Mouse (Mus musculus) heart, adult 2 months (tissue): ENCODE data around the gene Gm48551. TPM values are rescaled to one million over a fixed set of nuclear protein-coding genes. Genes with fewer than 3 reads are reported as not detected.

Experiments
- DNase-seq, 2 experiments: peaks; one replicate each; pipeline ENCODE4 v3.0.0; 2021
- H3K27ac ChIP-seq: fragments of 200-600 bp; 2 replicates; pipeline ENCODE4 v1.8.1; 2022
- H3K27me3 ChIP-seq: fragments of 200-500 bp; 2 replicates; pipeline ENCODE4 v1.6.1; 2012; ENCODE audit warnings: mild to moderate bottlenecking, low read length, inconsistent platforms, mixed read lengths; ENCODE audit not compliant: control insufficient read depth, insufficient read depth
- H3K36me3 ChIP-seq: fragments of 200-500 bp; 2 replicates; pipeline ENCODE4 v1.6.1; 2012; ENCODE audit warnings: low read length, inconsistent platforms; ENCODE audit not compliant: control insufficient read depth, insufficient read depth
- H3K4me1 ChIP-seq: fragments of 200-500 bp; 2 replicates; pipeline ENCODE4 v1.6.1; 2011; ENCODE audit warnings: low read length; ENCODE audit not compliant: control insufficient read depth, insufficient read depth
- H3K4me3 ChIP-seq: fragments of 200-600 bp; 2 replicates; pipeline ENCODE4 v1.8.1; 2022
- H3K79me2 ChIP-seq: fragments of 200-500 bp; replicated peaks from 2 replicates; pipeline ENCODE4 v1.6.1; 2012; ENCODE audit warnings: mild to moderate bottlenecking, inconsistent platforms, low read length, moderate library complexity, mixed read lengths; ENCODE audit not compliant: control insufficient read depth, insufficient read depth
- H3K9ac ChIP-seq: fragments of 200-500 bp; 2 replicates; pipeline ENCODE4 v1.6.1; 2012; ENCODE audit warnings: low read depth, mild to moderate bottlenecking, control low read depth, inconsistent platforms, low read length, mixed read lengths
- CTCF ChIP-seq: fragments of 200-600 bp; IDR thresholded peaks from 2 replicates; pipeline ENCODE4 v1.8.1; 2022; ENCODE audit warnings: antibody characterized with exemption, mild to moderate bottlenecking, moderate library complexity
- EP300 ChIP-seq: fragments of 200-500 bp; IDR thresholded peaks from 2 replicates; pipeline ENCODE4 v1.6.1; 2011; ENCODE audit warnings: low read depth, low read length, control low read depth; ENCODE audit not compliant: insufficient read depth
- POLR2A ChIP-seq: fragments of 200-500 bp; IDR thresholded peaks from 2 replicates; pipeline ENCODE4 v1.6.1; 2011; ENCODE audit warnings: mild to moderate bottlenecking, low read depth, low read length, control low read depth; ENCODE audit not compliant: insufficient read depth
- WGBS: fragments of 180-500 bp; shearing (Covaris S2); methylation state at CpG from one replicate; pipeline ENCODE4 v1.1.7; 2018; 5-methylcytosine and 5-hydroxymethylcytosine counted together
- intact Hi-C: fragments of 180-260 bp; cut with DNase I; formaldehyde crosslinking; loops from one replicate; pipeline ENCODE4 v1.15.1; 2025
- polyA plus RNA-seq: library from polyadenylated mRNA; depleted of rRNA; stranded (reverse); fragments of >200 nt; gene quantifications from 2 replicates; pipeline ENCODE4 v1.2.3, GENCODE M21; 2012
- total RNA-seq, 2 experiments: library from RNA; stranded (reverse); gene quantifications; 2 replicates each; pipeline ENCODE4 v1.2.3; 2021

Gm48551 gene
- total and polyA plus RNA-seq, 3 experiments: 0.73 to 2.1 (median 1.9) TPM

- no peak overlapping the region for H3K4me3 ChIP-seq
- H3K79me2 ChIP-seq: no peaks in the 10 kb centered on the region; the same call in 1 of the 2 replicates
- WGBS: 87% methylated on average over 13 of the region's 13 CpGs
- TF ChIP-seq POLR2A: no peak
- TF ChIP-seq EP300: no peak
- TF ChIP-seq CTCF: no peak
- H3K36me3 ChIP-seq: no peaks in the 10 kb centered on the region
- peaks cover 5% of the 10 kb centered on the region for H3K4me1 ChIP-seq
- intact Hi-C loops: loop anchor here (2.0 kb wide), 1 partner anchor 14 kb away; no protein-coding TSS in a partner anchor
- DNase-seq: no peak
- H3K27me3 ChIP-seq: no peaks in the 10 kb centered on the region
- no peak overlapping the region for H3K9ac ChIP-seq
- no peak overlapping the region for H3K27ac ChIP-seq
Observed at GRCm38 (mm10) chr10:81390678-81390965, 6.4 kb downstream of the Gm48551 start.

DNA sequence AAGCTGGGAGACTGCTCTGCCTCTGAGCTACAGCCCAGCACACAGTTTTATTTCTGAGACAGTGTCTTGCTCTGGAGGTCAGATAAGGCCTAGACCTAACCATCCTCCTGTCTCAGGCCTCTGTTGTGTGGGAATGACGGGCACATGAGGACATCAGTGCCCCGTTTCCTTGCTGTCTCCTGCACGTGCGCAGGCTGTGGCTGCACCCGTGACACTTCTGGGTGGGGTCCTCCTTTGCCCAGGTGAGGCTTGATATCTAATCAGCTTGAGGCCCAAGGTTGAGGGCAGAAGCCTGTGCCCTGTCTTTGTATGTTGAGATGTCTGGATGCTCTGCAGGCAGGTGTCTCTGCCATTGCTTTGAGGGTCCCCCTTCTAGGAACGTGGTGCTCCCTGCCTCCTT is 8.0 kb downstream of the Gm48551 start:
- intact Hi-C loops: no loop called here
- DNase-seq: no peak
- no peaks in the 10 kb centered on the region for H3K27me3 ChIP-seq
- H3K9ac ChIP-seq: no peak overlapping the region
- H3K79me2 ChIP-seq: no peaks in the 10 kb centered on the region
- no peak overlapping the region for H3K4me3 ChIP-seq
- H3K4me1 ChIP-seq: peaks cover 5% of the 10 kb centered on the region
- H3K27ac ChIP-seq: no peak overlapping the region
- no peak for TF ChIP-seq EP300
- TF ChIP-seq CTCF: no peak
- 85% methylated on average over 6 of the region's 6 CpGs for WGBS
- no peaks in the 10 kb centered on the region for H3K36me3 ChIP-seq

DNA sequence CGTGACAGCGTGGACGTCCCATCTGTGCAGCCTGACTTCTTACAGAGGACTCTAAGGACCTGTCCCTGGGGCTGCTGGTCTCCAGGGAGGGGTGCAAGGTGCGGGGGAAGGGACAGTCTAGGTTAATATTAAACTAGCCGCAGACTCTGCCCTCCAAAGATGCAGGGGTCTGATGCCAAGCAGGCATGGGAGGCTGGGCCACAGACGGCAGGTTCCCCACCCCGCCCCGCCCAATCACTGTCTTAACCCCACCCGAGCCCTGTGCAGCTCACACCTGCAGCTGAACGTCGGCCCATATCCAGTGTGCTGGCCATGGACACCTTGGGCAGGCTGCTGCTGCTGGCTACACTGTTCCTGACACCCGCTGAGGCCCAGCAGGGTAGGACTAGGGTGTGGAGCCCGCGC is 8.5 kb downstream of the Gm48551 start, which contains the start of gene Smim24:
TSS of gene Smim24 (plus strand) at position 271 of the 405 bp plus-strand sequence.
- peak within 1 kb of the TSS; percentile 53 for H3K9ac ChIP-seq
- no peaks in the 10 kb centered on the region for H3K36me3 ChIP-seq
- peak within 1 kb of the TSS; percentile 64 for H3K27ac ChIP-seq
- intact Hi-C loops: no loop called here
- H3K4me3 ChIP-seq: peak within 1 kb of the TSS; percentile 33
- no peaks in the 10 kb centered on the region for H3K27me3 ChIP-seq
- no peak for DNase-seq
- peaks cover 5% of the 10 kb centered on the region for H3K4me1 ChIP-seq
- 57% methylated on average over 14 of the region's 14 CpGs for WGBS
- TF ChIP-seq POLR2A (no peak), EP300 (no peak), CTCF (no peak)
- no peaks in the 10 kb centered on the region for H3K79me2 ChIP-seq

- Histone ChIP-seq H3K4me3 (peak overlapping the region; percentile 33), H3K9ac (peak overlapping the region; percentile 53), H3K79me2 (no peaks in the 10 kb centered on the region), H3K36me3 (no peaks in the 10 kb centered on the region), H3K27me3 (no peaks in the 10 kb centered on the region), H3K27ac (peak overlapping the region; percentile 64), H3K4me1 (peaks cover 5% of the 10 kb centered on the region)
- TF ChIP-seq POLR2A: peak; percentile 34; the same call in 1 of the 2 replicates
- TF ChIP-seq EP300: no peak
- 7% methylated on average over 19 of the region's 19 CpGs for WGBS
- DNase-seq: peak; percentile 54 to 68
- intact Hi-C loops: no loop called here
Observed at GRCm38 (mm10) chr10:81393456-81394063, 9.3 kb downstream of the Gm48551 start.

GRCm38 (mm10) chr10:81395127-81395526 is 10.9 kb downstream of the Gm48551 start:
- WGBS: 8% methylated on average over 5 of the region's 5 CpGs

DNA sequence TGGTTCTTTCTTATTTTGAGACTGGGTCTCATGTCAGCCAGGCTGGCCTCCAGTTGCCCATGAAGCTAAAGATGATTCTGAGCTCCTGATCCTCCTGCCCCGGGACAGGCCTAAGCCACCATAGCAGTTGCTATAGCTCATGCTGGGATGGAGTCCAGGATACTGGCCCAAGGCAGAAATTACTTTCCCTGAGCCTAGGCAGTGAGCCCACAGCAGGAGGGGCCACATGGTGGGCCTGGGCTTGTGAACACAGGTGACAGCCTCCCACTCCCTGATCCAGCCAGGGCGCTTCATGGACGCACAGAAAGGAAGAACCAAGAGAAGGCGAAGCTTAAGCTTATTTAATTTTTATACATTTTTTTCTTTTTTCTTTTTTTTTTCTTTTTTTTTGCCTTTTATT is 11.6 kb downstream of the Gm48551 start:
- no peak for TF ChIP-seq POLR2A
- TF ChIP-seq CTCF: no peak
- TF ChIP-seq EP300: no peak
- Histone ChIP-seq H3K9ac (no peak overlapping the region), H3K27ac (no peak overlapping the region), H3K36me3 (no peaks in the 10 kb centered on the region), H3K4me1 (peaks cover 4% of the 10 kb centered on the region), H3K27me3 (no peaks in the 10 kb centered on the region), H3K79me2 (no peaks in the 10 kb centered on the region), H3K4me3 (no peak overlapping the region)
- DNase-seq: no peak
- 87% methylated on average over 4 of the region's 4 CpGs for WGBS
- intact Hi-C loops: loop anchor here (1.0 kb wide), 1 partner anchor 54 kb away; no protein-coding TSS in a partner anchor

More at GRCm38 (mm10) chr10:81395127-81395526, 10.9 kb downstream of the Gm48551 start:
- no peak for TF ChIP-seq POLR2A
- TF ChIP-seq CTCF: peak; percentile 94
- TF ChIP-seq EP300: peak; percentile 79
- Histone ChIP-seq H3K4me3 (no peak overlapping the region), H3K27me3 (no peaks in the 10 kb centered on the region), H3K79me2 (no peaks in the 10 kb centered on the region), H3K36me3 (no peaks in the 10 kb centered on the region), H3K27ac (no peak overlapping the region), H3K4me1 (peaks cover 3% of the 10 kb centered on the region), H3K9ac (no peak overlapping the region)
- intact Hi-C loops: loop anchor here (1.0 kb wide), 1 partner anchor 55 kb away; no protein-coding TSS in a partner anchor
- DNase-seq: peak; percentile 69 to 85
